Mouse (Mus musculus): ENCODE data around the gene Ano2.

The Ano2 gene

DNA sequence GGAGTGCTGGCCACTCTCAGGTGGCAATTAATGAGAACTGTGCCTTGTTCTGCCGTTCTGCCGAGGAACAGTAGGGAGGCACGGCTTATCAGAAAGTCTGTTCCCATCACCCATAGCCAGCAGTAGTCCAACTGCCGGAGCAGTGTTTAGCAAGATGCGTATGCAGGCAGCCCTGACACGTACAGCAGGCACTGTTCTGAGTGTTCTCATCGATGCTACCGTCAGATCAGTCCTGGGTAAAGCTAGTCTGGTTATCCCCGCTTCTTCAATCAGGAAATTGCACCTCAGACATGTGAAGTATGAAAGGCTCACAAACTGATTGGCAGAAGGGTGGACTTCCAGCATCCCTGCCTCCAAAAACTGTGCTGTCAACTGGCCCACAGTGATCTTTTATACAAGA lies 224.2 kb downstream of the Ano2 start:
- no peak for DNase-seq (ENCODE audit: low spot score)

DNA sequence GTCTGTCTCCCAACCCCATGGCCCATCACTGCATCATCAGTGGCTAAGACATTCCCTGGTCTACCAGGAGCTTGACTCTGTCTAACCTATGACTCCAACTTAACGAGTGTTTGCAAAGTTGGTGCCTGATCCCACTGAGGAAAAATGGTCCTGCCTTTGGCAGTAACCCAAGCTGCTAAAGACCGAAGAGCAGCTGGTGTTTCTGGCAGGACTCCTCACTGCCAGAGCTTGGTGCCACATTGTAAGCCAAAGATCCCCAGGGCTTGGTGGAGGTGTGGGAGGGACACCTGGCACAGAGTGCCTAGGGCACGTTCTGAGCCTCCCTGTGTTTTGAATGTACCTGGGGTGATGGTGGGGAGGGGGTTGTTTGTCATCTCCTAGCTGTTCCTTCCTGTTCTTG lies 232.5 kb downstream of the Ano2 start:
- no peak for DNase-seq (ENCODE audit: low spot score)

DNA sequence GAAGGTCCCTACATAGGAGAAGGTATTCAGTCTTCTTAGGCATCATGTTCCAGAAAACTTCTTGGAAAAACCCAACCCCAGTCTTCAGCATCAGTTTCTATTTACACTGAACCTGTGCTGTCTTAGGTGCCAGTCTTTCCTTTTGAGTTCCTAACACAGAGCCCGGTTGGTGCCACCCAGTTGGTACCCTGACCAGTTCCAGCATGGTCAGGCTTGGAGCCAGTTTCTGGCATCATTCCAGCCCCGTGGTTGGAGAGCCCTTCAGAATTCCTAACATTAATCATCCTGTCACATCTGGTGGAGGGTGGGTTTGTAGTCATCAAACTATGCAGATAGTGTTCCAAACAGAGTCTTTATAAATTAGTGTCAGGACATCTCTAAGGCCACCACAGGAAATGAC lies 234.8 kb downstream of the Ano2 start:
- DNase-seq (ENCODE audit: low spot score), result no peak

DNA sequence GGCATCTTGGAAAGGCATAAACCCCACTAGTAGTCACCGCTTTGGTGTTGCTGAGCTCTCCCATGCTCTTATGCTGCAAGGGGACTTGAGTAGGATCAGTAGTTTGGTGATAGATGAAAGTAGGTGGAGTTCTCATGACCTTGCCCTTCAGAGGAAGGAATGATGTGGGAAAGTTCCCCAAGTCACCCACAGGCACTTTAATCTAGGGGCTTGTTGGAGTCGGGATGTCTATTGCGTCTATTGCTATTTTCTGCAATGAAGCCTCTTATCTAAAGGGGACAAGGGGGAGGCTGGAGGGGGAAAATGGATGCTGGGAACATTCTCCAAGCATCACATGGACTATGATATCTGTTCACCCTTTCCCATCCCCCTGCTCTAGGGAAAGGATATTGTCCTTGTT lies 235.6 kb downstream of the Ano2 start:
- DNase-seq (ENCODE audit: low spot score), result no peak

DNA sequence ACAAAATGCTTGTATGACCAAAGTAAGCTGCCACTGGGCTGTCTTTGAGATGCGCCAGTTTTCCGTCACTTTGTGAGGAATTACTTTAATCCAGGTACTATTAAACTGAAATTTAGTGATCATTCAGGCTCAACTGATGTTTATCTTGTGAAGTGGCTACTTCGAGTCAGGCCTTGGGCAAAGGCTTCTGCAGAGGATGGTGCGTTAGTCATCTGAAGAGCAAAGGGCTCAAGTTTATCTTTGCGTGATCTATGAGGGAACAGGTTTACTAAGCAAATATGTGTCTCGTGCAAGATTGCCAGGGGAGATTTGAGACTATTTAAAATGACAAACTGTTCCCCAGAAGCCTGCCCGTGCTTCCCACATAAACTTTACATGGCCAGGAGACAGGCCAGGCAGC lies 241.7 kb downstream of the Ano2 start:
- no peak for DNase-seq (ENCODE audit: low spot score)

DNA sequence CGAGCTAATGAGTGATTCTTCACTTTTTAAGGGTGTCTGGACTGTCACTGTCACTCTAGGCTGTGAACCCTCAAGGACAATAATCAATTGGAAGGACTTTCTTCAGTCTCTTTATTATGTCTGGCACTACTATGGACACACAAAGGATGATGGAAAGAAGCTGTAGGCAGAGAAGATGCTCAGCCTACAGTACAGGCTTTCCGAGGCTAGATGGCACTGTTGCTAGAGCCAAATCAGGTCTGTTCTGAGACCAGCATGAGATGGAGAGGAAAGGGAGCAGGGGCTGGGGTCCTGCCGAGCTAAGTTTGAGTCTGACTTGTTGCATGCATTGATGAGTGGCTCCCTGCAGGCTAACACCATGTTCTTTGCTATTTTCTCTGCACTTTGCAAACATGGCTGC lies 264.7 kb downstream of the Ano2 start:
- DNase-seq (ENCODE audit: low spot score), result peak; percentile 73

DNA sequence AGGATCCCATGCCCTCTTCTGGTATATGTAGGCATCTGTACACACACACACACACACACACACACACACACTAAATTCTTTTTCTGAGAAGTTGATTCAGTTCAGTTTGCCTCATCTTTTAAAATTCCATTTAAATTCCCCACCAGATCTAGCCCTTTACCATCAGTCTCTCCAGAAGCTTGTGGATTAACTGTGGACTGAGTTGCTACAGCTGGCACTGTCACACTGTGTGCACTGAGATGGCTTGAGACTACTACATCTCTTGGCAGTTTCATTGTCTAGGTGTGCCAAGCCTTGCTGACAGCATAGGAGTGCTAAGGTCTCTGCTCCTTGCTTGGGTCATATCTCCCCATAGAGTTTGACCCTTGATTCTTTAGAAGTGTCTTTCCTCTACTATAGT lies 283.3 kb downstream of the Ano2 start:
- no peak for DNase-seq (ENCODE audit: low spot score)

DNA sequence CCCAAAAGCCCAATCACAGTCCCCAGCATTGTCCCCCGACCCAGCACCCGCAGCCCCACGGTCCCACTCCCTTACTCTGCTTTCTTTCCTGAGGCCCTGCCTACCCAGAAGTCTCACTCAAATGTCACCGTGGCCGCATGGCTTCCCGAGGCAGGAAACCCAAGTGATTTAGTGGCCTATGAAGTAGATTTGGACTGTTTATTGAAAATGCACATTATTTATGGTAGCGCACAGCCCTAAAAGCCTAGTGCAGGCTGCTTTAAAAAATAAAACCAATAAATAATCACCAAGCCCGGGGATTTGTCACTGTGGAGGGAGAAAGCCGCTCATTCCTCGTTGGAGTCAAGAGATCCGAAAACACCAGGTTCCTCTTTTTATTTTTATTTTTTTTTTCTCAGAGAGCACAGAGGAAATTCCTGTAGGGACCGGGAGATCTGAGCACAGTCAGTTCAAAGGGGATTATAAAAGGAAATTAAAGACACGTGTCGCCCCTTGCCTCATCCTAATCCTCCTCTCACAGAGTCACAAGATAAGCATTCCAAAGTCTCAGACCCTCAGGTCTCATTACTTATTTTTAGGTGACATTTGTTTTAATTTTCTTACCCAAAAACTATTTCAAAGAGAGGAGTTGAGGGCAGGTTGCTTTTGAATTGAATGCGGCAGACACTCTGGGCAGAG lies 285.7 kb downstream of the Ano2 start:
- no peak for DNase-seq (ENCODE audit: low spot score)

DNA sequence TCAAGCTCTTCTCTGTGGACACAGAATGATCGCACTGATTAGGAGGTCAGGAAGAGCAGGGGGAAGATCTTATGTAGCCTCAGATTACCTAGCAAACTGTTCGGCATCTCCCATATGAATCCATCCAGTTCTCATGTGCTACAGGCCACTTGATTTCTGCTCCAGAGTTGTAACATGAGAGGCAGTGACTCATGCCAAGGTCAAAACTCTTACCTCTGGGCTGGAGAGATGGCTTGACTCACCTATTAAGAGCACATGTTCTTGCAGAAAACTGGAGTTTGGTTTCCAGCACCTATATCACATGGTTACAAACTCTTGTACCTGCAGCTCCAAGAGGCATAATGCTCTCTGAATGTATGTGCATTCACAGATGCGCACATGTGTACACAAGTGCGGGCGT lies 289.4 kb downstream of the Ano2 start:
- no peak for DNase-seq (ENCODE audit: low spot score)

DNA sequence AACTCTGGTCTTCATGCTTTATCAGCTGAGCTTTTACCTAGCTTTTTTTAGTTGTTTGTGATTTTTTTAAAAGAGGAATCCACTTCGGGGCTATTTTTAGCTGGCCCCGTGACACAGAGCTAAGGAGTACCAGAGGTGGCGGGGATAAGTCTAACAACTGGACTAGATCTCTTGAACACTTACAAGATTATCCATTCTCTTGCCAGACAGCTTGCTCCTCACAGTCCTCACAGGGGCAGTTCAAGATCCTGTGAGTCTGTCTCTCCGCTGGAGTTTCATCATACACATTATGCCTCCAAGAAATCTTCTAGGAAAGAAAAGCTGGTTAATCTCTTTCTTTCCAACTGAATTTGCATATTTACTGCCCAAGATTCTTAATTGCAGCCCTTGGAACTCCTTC lies 293.8 kb downstream of the Ano2 start:
- no peak for DNase-seq (ENCODE audit: low spot score)

DNA sequence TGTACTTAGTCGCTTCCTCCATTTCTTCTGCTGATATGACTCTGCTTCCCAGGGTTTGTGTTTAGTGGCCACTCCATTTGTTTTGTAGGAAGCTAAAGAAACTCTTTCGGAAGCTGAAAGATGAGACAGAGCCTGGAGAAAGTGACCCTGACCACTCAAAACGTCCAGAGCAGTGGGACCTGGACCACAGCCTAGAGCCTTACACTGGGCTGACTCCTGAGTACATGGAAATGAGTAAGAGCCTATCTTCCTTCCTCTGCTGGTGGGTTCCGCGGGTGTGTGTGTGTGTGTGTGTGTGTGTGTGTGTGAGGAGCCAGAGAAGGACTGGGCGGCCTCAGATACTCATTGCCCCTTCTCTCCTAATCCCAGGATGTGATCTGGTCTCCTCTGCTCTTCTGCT lies 302.5 kb downstream of the Ano2 start:
- DNase-seq (ENCODE audit: low spot score), result no peak

DNA sequence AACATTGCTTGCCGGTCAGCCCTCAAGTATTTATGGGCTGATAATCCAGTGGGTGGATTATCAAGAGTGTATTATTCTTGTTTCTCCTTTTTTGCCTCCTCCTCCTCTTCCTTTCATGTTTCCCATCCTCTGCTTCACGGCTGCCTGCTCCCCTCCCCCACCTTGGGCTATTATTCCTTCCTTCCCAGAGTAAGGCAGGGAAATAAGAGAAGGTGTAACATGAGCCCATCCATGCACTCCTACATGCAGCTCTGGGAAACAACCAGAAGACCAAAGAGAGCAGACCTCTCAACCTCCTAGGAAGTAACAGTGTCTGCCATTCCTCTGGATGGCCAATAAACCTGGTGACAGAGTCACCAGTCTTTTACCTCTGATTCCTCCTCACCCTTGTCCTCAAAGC lies 311.6 kb downstream of the Ano2 start:
- DNase-seq (ENCODE audit: low spot score), result no peak

DNA sequence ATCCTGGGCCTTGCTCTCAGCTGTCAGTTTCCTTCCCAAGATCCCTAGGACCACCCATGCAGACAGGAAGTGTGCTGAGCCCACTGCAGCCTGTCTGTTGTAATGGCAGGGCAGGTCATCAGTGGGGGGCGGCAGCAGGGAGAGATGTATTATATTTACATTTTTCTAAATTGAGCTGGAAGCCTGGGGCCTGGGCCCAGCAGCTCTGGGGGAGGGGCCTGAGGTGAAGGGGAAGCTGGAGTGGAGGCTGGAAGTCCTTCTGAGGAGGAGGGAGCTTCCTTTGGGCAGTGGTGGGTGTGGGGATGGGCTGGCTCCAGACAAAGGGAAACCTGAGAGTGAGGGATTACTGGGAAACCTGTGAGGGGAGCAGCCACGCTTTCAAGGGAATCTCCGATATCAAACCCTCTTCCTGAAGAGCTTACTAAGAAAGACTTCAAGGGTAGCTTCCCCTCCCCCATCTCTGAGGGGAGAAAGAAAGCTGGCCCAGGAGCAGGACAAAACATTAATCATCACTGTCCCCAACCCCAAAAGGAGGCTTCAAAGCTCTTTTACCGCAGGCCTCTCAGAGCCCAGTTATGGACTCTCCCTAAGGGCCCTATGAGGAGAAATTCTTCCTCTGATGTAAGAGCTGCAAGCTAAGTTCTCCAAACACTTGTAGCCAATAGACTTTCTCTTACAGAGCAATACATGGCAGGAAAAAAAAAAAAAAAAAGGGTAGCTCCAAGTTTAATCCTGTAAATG lies 313.0 kb downstream of the Ano2 start:
- DNase-seq (ENCODE audit: low spot score), result peak; percentile 58

DNA sequence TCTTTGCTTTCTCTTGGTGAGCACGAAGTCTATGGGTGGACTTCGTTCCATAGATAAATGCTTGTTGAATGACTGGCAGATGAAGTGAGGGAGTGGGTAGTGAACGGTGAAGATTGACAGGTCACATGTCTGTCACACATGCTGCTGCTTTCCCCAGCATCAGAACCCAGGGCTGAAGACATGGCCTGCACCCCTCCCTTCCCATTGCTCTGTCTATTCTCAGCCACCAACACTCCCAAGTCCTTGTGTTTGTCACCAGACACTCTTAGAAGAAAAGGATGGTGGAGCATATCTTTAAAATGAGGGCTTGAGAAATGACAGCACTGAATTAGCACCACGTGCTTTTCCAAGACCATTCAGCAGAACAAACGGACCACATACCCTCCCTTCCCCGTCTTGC lies 316.4 kb downstream of the Ano2 start:
- no peak for DNase-seq (ENCODE audit: low spot score)

DNA sequence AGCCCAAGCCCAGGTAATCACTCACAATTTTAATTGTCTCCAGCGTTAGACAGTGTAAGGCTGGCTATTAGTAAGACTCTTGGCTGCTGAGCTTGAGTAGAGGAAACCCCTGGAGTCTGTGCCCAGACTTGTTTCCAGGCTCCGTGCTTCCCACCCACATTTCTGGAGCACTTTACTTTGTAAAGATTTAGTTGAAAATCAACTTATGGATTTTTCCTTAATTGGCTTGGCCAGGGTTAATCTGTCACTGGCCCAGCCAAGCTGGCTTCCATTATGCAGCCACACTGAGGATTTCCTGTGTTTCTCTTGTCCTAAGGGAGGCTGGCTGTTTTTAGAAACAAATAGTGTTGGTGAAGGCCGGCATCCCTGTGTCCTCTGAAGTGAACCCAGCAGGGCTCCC lies 318.9 kb downstream of the Ano2 start:
- no peak for DNase-seq (ENCODE audit: low spot score)

DNA sequence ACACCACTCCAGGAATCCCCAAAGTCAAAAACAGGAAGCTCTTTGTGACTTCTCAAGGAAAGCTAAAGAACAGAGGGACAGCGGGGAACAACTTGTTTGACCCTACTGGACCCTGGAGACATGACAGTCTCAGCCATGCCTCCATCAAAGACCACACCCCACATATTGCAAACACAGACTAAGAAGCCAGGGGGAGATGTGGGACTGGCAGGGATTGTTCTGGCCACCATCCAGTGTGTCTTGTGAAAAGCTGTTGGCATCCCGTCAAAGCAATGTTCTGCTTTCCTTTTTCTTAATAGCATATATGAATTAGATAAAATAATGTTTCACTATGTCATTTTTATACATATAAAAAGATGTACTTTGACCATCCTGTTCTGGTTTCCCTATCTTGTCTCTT lies 326.8 kb downstream of the Ano2 start:
- DNase-seq (ENCODE audit: low spot score), result no peak

DNA sequence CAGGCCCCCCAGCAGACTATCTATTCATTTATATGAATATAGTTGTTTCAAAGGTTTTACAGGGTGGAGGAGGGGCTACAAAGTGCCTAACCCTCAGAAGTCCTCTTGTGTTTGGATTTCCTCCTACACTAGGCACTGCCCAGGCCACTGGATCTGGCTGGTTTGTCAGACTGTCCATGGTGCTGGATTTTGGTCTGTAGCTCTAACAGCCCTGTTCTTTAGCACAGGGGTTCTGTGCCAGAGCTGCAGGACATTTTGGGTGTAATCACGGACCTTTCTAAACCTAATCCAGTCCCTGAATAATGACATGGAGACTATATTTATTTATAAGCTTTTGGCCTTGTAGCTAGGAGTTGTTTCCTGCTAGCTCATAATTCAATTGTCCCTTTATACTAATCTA lies 328.2 kb downstream of the Ano2 start:
- DNase-seq (ENCODE audit: low spot score), result no peak

DNA sequence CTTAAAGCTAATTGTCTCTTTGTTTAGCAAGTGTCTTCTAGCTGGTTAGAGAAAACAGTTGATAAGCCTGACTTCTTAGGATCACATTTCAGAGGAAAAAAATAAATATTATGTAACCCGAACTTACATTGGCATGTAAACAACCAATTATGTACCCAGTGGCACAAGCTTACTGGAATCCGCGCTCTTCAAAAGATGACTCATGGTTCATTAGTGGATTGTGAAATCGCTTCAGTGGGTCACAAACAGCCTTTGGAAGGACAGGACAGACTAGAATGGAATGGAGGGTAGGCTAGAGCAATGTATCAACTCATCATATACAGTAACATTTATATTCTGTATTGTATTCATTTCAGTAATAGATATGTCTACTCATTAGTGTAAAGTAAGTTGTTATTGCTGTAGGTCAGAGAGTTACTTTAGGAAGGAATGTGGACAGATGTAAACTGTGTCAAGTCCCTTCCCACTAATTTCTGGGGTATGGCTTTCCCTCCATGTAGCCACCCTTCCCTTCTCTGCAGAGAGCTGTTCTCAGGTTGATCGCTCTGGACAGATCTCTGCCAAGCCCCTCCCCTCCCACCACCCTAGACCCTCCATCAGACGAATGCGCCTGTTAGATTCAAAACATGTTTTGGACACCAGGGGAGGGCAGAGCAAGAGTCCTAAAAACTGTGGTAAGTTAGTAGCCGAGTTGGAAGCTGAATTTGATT lies 343.6 kb downstream of the Ano2 start:
- peak; percentile 59 for DNase-seq (ENCODE audit: low spot score)

DNA sequence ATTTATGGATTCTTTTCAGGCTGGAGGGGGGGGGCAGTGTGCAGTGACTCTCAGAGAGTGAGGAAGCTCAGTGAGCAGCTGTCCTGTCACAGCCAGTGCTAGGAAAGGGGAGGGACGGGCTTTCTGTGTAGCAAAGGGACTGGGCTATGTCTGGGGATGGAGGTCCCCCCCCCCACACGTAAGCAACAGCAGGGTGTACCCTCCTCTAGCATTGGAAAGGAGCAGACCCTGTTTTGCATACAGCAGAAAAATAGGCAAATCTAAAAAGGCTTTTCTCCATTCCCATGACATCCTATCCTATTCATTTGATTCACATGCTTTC lies 344.1 kb downstream of the Ano2 start:
- peak; percentile 26 for DNase-seq (ENCODE audit: low spot score)

DNA sequence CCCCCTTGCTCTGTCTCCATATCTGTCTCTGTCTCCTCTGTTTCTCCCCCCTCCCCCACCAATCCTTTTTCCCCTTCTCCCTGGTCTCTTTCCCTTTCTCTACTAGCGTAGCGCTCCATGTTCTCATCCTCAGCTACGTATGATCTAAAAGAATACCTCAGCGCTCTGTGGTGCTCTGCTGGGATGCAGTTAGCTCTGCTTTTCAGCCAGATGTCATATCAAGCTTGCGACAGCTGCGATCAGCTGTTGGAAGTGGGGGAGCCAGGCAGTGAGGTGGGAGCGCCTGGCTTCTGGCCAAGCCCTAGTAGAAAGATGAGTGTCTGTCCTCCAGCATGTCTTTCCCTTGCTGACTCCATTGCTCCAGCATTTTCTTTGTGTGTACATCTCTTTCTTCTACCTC lies 344.5 kb downstream of the Ano2 start:
- DNase-seq (ENCODE audit: low spot score), result peak; percentile 35

DNA sequence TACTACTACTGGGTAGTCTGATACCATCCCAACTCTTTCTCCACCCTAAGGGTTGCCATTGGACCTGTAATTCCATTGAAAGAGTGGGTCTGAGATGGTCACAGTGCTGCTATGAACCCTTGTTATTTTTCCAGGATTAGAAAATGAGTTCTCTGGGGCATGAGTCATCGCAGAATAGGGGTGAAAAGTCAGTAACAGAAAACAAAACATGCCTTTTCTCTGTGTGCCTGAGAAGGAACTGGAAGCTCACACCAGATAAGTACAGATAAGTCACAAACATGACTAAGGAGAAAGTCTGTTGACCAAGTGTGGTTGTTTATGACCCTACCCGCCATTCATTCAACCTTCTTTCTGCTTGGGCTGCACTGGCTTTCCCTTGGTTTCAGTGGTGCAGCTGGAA lies 345.4 kb downstream of the Ano2 start:
- DNase-seq (ENCODE audit: low spot score), result no peak

DNA sequence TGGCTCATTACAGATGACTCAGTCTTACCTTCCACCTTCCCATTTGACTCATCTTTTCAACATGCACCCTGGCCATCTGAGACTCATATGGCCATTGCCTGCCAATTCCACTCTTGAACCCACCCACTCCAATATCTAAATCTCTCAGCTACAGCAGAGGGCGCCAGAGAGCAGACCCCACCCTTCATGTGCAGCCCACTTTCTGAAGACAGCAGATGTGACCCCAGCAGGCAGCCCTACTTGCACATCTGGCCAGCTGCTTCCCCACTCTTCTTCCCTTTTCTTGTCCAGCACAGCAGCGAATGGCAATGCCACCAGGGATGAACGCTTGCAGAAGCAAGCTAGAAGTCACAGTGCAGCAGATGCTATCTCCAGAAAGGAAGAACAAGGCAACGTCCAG lies 355.7 kb downstream of the Ano2 start:
- peak; percentile 60 for DNase-seq (ENCODE audit: low spot score)

DNA sequence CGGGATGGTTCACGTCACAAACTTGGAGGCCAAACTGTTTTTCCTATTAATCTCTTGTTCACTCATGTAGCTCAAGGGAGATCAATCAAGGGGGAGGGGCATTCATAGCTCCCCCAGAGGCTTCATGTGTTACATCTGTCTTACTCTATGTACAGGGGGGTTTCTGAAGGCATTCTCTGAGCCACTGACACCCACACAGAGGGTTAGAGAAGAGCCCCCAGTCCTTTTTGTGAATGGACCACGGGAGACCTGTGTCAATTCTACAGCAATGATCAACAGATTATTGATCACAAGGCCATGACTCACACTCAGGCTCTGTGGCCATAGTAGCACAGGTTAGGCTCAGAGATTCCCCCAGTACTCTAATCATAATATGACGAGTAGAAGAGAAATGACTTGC lies 358.0 kb downstream of the Ano2 start:
- no peak for DNase-seq (ENCODE audit: low spot score)

DNA sequence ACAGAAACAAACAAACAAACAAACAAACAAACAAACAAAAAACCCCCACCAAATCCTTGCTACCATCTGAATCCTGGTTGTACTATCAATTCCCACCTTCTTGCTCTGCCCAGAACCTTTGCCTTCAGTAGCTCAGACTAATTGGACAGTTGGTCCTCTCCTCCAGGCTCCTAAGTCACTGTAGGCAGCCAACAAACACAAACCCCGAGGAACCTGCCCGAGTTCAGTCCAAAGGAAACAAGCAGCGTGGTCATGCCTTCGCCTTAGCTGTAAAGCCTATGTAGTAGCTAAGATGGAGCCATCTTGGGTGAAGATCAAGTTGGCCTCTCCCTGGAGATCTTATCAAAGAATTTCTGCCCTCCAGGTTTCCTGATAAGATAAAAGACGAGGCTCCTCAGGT lies 362.9 kb downstream of the Ano2 start:
- DNase-seq (ENCODE audit: low spot score), result no peak

Data from retina, embryonic 14.5 days (tissue).